Mouse (Mus musculus): ENCODE data around the gene Vps18. TPM values are rescaled to one million over a fixed set of nuclear protein-coding genes. Genes with fewer than 3 reads are reported as not detected.

Vps18 gene
- polyA plus RNA-seq, 1 experiment = 0.73 TPM

GRCm38 (mm10) chr2:119254976-119255375 is 33.6 kb upstream of the Vps18 start:
- TF ChIP-seq GATA1 (IDR thresholded peaks at IDR 0.05; ENCODE audit: low read length) (no peak), TAL1 (IDR thresholded peaks at IDR 0.05; ENCODE audit: low read length) (no peak)
- H3K9me3 ChIP-seq (ENCODE audit: control insufficient read depth, low read length) = no peaks in the 10 kb centered on the region
- peaks cover 31% of the 10 kb centered on the region for H3K27me3 ChIP-seq (ENCODE audit: control insufficient read depth)
- H3K4me1 ChIP-seq (ENCODE audit: control insufficient read depth) = peaks cover 8% of the 10 kb centered on the region
- no peak overlapping the region for H3K4me3 ChIP-seq (replicated peaks)
- no peaks in the 10 kb centered on the region for H3K36me3 ChIP-seq (ENCODE audit: control insufficient read depth)

- no peaks in the 10 kb centered on the region for H3K9me3 ChIP-seq (ENCODE audit: control insufficient read depth, low read length)
- H3K27me3 ChIP-seq (ENCODE audit: control insufficient read depth) = peaks cover 14% of the 10 kb centered on the region
- TF ChIP-seq TAL1 (IDR thresholded peaks at IDR 0.05; ENCODE audit: low read length) = no peak
- TF ChIP-seq GATA1 (IDR thresholded peaks at IDR 0.05; ENCODE audit: low read length) = no peak
- no peaks in the 10 kb centered on the region for H3K4me1 ChIP-seq (ENCODE audit: control insufficient read depth)
- no peak overlapping the region for H3K4me3 ChIP-seq (replicated peaks)
- no peaks in the 10 kb centered on the region for H3K36me3 ChIP-seq (ENCODE audit: control insufficient read depth)
Observed at GRCm38 (mm10) chr2:119260518-119260917, 28.0 kb upstream of the Vps18 start.

- Histone ChIP-seq H3K4me1 (ENCODE audit: control insufficient read depth) (no peaks in the 10 kb centered on the region), H3K9me3 (ENCODE audit: control insufficient read depth, low read length) (no peaks in the 10 kb centered on the region), H3K4me3 (replicated peaks) (no peak overlapping the region), H3K36me3 (ENCODE audit: control insufficient read depth) (no peaks in the 10 kb centered on the region), H3K27me3 (ENCODE audit: control insufficient read depth) (peaks cover 12% of the 10 kb centered on the region)
- TF ChIP-seq TAL1 (IDR thresholded peaks at IDR 0.05; ENCODE audit: low read length) = no peak
- TF ChIP-seq GATA1 (IDR thresholded peaks at IDR 0.05; ENCODE audit: low read length) = no peak
Observed at GRCm38 (mm10) chr2:119261326-119261725, 27.2 kb upstream of the Vps18 start.

GRCm38 (mm10) chr2:119262978-119263377 is 25.6 kb upstream of the Vps18 start:
- Histone ChIP-seq H3K4me3 (replicated peaks) (no peak overlapping the region), H3K27me3 (ENCODE audit: control insufficient read depth) (peaks cover 12% of the 10 kb centered on the region), H3K36me3 (ENCODE audit: control insufficient read depth) (no peaks in the 10 kb centered on the region), H3K4me1 (ENCODE audit: control insufficient read depth) (no peaks in the 10 kb centered on the region), H3K9me3 (ENCODE audit: control insufficient read depth, low read length) (no peaks in the 10 kb centered on the region)
- TF ChIP-seq GATA1 (IDR thresholded peaks at IDR 0.05; ENCODE audit: low read length) = no peak
- TF ChIP-seq TAL1 (IDR thresholded peaks at IDR 0.05; ENCODE audit: low read length) = no peak

DNA sequence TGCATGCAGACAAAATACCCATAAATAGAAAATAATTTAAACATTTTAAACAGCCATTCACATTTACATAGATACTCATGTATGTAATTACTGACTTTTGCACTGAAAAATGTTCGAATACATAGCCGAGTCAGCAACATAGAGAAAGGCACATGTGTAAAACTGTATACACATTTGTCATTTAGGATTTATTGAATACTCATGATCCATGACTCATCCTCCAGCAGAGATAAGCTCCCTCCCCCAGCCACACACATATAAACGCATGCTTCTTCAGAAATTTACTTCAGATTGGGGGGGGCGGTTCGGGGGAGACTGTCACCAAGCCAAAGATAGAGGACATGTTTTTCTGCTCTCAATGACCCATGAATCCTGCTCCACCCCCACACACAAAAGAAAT is 24.7 kb upstream of the Vps18 start:
- H3K27me3 ChIP-seq (ENCODE audit: control insufficient read depth) = peaks cover 12% of the 10 kb centered on the region
- no peaks in the 10 kb centered on the region for H3K9me3 ChIP-seq (ENCODE audit: control insufficient read depth, low read length)
- TF ChIP-seq TAL1 (IDR thresholded peaks at IDR 0.05; ENCODE audit: low read length) (no peak), GATA1 (IDR thresholded peaks at IDR 0.05; ENCODE audit: low read length) (no peak)
- no peaks in the 10 kb centered on the region for H3K4me1 ChIP-seq (ENCODE audit: control insufficient read depth)
- no peak overlapping the region for H3K4me3 ChIP-seq (replicated peaks)
- H3K36me3 ChIP-seq (ENCODE audit: control insufficient read depth) = no peaks in the 10 kb centered on the region

- no peaks in the 10 kb centered on the region for H3K9me3 ChIP-seq (ENCODE audit: control insufficient read depth, low read length)
- no peak overlapping the region for H3K4me3 ChIP-seq (replicated peaks)
- peaks cover 7% of the 10 kb centered on the region for H3K4me1 ChIP-seq (ENCODE audit: control insufficient read depth)
- TF ChIP-seq TAL1 (IDR thresholded peaks at IDR 0.05; ENCODE audit: low read length) = no peak
- no peak for TF ChIP-seq GATA1 (IDR thresholded peaks at IDR 0.05; ENCODE audit: low read length)
- peaks cover 40% of the 10 kb centered on the region for H3K27me3 ChIP-seq (ENCODE audit: control insufficient read depth)
- no peaks in the 10 kb centered on the region for H3K36me3 ChIP-seq (ENCODE audit: control insufficient read depth)
Observed at GRCm38 (mm10) chr2:119270286-119270642, 18.3 kb upstream of the Vps18 start.

GRCm38 (mm10) chr2:119270643-119271331 is 17.8 kb upstream of the Vps18 start, which contains the start of gene Rhov:
Gene Rhov (minus strand): TSS chr2:119271272.
- no peaks in the 10 kb centered on the region for H3K36me3 ChIP-seq (ENCODE audit: control insufficient read depth)
- peaks cover 40% of the 10 kb centered on the region for H3K27me3 ChIP-seq (ENCODE audit: control insufficient read depth)
- H3K4me1 ChIP-seq (ENCODE audit: control insufficient read depth) = peaks cover 7% of the 10 kb centered on the region
- H3K4me3 ChIP-seq (replicated peaks) = peak within 1 kb of the TSS; percentile 50
- H3K9me3 ChIP-seq (ENCODE audit: control insufficient read depth, low read length) = no peaks in the 10 kb centered on the region
- no peak for TF ChIP-seq TAL1 (IDR thresholded peaks at IDR 0.05; ENCODE audit: low read length)
- no peak for TF ChIP-seq GATA1 (IDR thresholded peaks at IDR 0.05; ENCODE audit: low read length)

GRCm38 (mm10) chr2:119274126-119274525 is 14.4 kb upstream of the Vps18 start:
- Histone ChIP-seq H3K9me3 (ENCODE audit: control insufficient read depth, low read length) (no peaks in the 10 kb centered on the region), H3K4me1 (ENCODE audit: control insufficient read depth) (peaks cover 7% of the 10 kb centered on the region), H3K4me3 (replicated peaks) (no peak overlapping the region), H3K36me3 (ENCODE audit: control insufficient read depth) (no peaks in the 10 kb centered on the region), H3K27me3 (ENCODE audit: control insufficient read depth) (peaks cover 31% of the 10 kb centered on the region)
- no peak for TF ChIP-seq GATA1 (IDR thresholded peaks at IDR 0.05; ENCODE audit: low read length)
- no peak for TF ChIP-seq TAL1 (IDR thresholded peaks at IDR 0.05; ENCODE audit: low read length)

GRCm38 (mm10) chr2:119276926-119277325 is 11.6 kb upstream of the Vps18 start:
- H3K4me3 ChIP-seq (replicated peaks) = no peak overlapping the region
- no peaks in the 10 kb centered on the region for H3K36me3 ChIP-seq (ENCODE audit: control insufficient read depth)
- peaks cover 6% of the 10 kb centered on the region for H3K27me3 ChIP-seq (ENCODE audit: control insufficient read depth)
- no peaks in the 10 kb centered on the region for H3K9me3 ChIP-seq (ENCODE audit: control insufficient read depth, low read length)
- H3K4me1 ChIP-seq (ENCODE audit: control insufficient read depth) = no peaks in the 10 kb centered on the region; the same call in 1 of the 2 replicates
- TF ChIP-seq GATA1 (IDR thresholded peaks at IDR 0.05; ENCODE audit: low read length) (no peak), TAL1 (IDR thresholded peaks at IDR 0.05; ENCODE audit: low read length) (no peak)

- H3K4me1 ChIP-seq (ENCODE audit: control insufficient read depth) = no peaks in the 10 kb centered on the region; the same call in 1 of the 2 replicates
- no peak for TF ChIP-seq TAL1 (IDR thresholded peaks at IDR 0.05; ENCODE audit: low read length)
- no peak for TF ChIP-seq GATA1 (IDR thresholded peaks at IDR 0.05; ENCODE audit: low read length)
- no peaks in the 10 kb centered on the region for H3K9me3 ChIP-seq (ENCODE audit: control insufficient read depth, low read length)
- no peaks in the 10 kb centered on the region for H3K36me3 ChIP-seq (ENCODE audit: control insufficient read depth)
- H3K27me3 ChIP-seq (ENCODE audit: control insufficient read depth) = peaks cover 4% of the 10 kb centered on the region
- no peak overlapping the region for H3K4me3 ChIP-seq (replicated peaks)
Observed at GRCm38 (mm10) chr2:119277810-119278209, 10.7 kb upstream of the Vps18 start.
